Mouse (Mus musculus) heart, embryonic 16.5 days (tissue): ENCODE results near the gene Retreg1. TPM values are rescaled to one million over a fixed set of nuclear protein-coding genes. Genes with fewer than 3 reads are reported as not detected.
A peak's percentile ranks its signal among the peaks of the same experiment; 100 is the strongest.

ENCODE experiments used
- ATAC-seq: fragments of 200-750 bp; cut with Nextera tagmentation; replicated peaks from 2 replicates; pipeline ENCODE4 v1.8.0; 2017; ENCODE audit warnings: moderate number of reproducible peaks; ENCODE audit not compliant: insufficient read depth, low FRiP score; ENCODE audit errors: extremely low read depth
- H3K27ac ChIP-seq: fragments of 300-500 bp; sonication (generic); 2 replicates; pipeline ENCODE4 v1.5.1; 2014; ENCODE audit warnings: mild to moderate bottlenecking, low read length, control low read depth, moderate library complexity
- H3K27me3 ChIP-seq: fragments of 300-500 bp; sonication (generic); 2 replicates; pipeline ENCODE4 v1.6.1; 2014; ENCODE audit warnings: low read length, mixed read lengths; ENCODE audit not compliant: control insufficient read depth, insufficient read depth
- H3K36me3 ChIP-seq: fragments of 300-500 bp; sonication (generic); 2 replicates; pipeline ENCODE4 v1.6.1; 2014; ENCODE audit not compliant: control insufficient read depth, insufficient read depth
- H3K4me1 ChIP-seq: fragments of 300-500 bp; sonication (generic); 2 replicates; pipeline ENCODE4 v1.6.1; 2014; ENCODE audit warnings: low read length, mixed read lengths; ENCODE audit not compliant: control insufficient read depth, insufficient read depth
- H3K4me2 ChIP-seq: fragments of 300-500 bp; sonication (generic); 2 replicates; pipeline ENCODE4 v1.6.1; 2014; ENCODE audit warnings: low read depth, mild to moderate bottlenecking, control low read depth, low read length
- H3K4me3 ChIP-seq: fragments of 300-500 bp; sonication (generic); 2 replicates; pipeline ENCODE4 v1.5.1; 2014; ENCODE audit warnings: mild to moderate bottlenecking, control low read depth, low read length
- H3K9ac ChIP-seq: fragments of 300-500 bp; sonication (generic); 2 replicates; pipeline ENCODE4 v1.6.1; 2014; ENCODE audit warnings: low read length, control low read depth
- H3K9me3 ChIP-seq: fragments of 300-500 bp; sonication (generic); replicated peaks from 2 replicates; pipeline ENCODE4 v1.6.1; 2016; ENCODE audit warnings: low read length; ENCODE audit not compliant: control insufficient read depth
- WGBS: fragments of 180-500 bp; shearing (Covaris S2); extraction: QIAGEN DNeasy Blood & Tissue Kit; methylation state at CpG from one replicate; pipeline ENCODE4 v1.1.7; 2014; 5-methylcytosine and 5-hydroxymethylcytosine counted together
- polyA plus RNA-seq: library from polyadenylated mRNA; unstranded; fragments of >200 nt; fragmentation: Nextera tagmentation; extraction: Ambion mirVana; gene quantifications from 2 replicates; pipeline ENCODE4 v1.2.1, GENCODE M21; 2015

Gene Retreg1
- polyA plus RNA-seq, 1 experiment from 2014 or later = 97.5 TPM

DNA sequence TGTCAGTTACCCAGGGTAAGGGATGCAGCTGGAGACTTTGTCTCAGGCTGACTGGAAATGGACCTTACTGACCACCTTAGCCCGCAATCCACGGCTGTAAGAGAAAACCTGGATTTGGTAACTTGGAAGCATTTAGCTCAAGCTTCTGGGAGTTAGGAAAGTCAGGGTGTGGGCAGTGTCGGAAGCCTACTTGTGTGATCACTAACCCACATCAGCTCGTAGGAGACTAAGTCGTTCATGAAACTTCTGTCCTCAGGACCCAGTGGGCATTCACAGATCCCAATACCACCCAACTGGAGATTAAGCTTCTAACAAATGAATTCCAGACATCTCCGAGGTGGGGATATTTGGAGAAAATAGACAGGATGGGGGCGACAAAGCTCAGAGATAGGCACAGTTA, 91.4 kb downstream of the Retreg1 start:
- no peaks in the 10 kb centered on the region for H3K9me3 ChIP-seq
- WGBS = 81% methylated on average over 7 of the region's 7 CpGs
- no peak for ATAC-seq

DNA sequence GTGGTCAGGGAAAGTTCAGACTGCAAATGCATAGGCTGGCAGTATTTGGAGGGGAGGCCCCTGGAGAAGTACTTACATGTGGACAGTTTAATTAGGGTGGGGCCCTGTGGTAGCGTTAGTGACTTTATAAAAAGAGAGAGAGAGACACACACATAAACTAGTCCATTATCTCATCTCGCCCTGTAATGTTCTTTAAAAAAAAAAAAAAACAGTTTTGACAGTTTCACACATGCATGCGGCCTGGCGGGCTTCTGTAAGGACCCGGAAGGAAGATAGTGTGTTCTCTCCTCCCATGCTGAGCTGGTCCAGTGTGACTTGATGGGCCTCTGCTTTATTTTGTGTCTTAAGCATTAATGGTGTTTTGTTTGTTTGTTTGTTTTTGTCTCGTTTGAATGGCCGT, 95.5 kb downstream of the Retreg1 start:
- no peaks in the 10 kb centered on the region for H3K9me3 ChIP-seq
- H3K4me3 ChIP-seq = no peak overlapping the region
- H3K27me3 ChIP-seq = no peaks in the 10 kb centered on the region
- 88% methylated on average over 7 of the region's 7 CpGs for WGBS
- H3K9ac ChIP-seq = no peak overlapping the region
- no peak overlapping the region for H3K4me2 ChIP-seq
- no peak overlapping the region for H3K27ac ChIP-seq
- peaks cover 12% of the 10 kb centered on the region for H3K4me1 ChIP-seq
- no peak for ATAC-seq
- H3K36me3 ChIP-seq = no peaks in the 10 kb centered on the region

More for the DNA sequence above, 91.4 kb downstream of the Retreg1 start:
- Histone ChIP-seq H3K9ac (no peak overlapping the region), H3K27me3 (no peaks in the 10 kb centered on the region), H3K4me3 (no peak overlapping the region), H3K36me3 (no peaks in the 10 kb centered on the region), H3K27ac (no peak overlapping the region), H3K4me2 (no peak overlapping the region), H3K4me1 (peaks cover 35% of the 10 kb centered on the region)

DNA sequence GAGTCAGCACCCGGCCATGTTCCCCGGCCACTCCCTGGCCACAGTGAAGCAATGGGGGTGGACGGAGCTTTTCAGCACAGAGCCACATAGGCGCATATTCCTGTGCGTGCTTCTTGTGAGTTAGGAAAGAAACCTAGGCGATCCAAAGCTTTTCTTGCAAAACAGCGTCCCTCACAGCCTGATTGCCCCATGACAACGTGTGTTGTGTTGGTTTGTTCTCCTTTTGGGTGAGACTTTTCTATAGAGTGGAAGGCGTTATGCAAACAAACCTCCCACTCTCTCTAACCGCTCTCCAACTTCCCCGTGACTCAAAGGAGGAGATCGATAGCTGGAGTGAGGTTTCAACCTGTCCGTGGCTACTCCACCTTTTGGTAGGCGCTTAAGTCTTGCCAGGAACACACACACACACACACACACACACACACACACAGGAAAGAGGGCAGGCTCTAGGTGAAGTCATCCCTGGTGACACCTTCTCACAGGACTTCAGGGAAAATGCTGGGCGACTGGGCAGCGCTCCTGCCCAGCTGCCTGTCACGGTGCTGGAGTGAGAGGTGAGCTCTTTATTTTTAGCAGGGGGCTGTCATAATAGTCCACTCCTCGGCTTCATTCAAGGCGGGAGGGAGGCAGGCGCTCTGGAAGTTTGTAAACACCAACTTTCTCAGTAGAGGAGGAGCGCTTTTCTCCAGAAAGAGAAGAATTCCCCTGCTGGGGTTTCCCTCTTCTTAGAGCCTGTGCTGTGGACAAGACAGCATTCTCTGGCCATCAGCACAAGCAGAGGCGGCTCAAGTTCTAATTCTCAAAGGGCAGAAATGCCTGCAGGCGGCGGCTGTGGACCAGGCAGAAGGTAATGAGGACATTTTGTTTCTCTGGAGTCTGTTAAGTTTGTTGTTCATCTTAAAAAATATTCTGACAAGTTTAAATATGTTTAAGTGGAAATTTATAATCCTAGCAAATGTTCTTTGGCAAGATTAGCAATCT, 97.7 kb downstream of the Retreg1 start:
- peak overlapping the region; percentile 67 for H3K9ac ChIP-seq
- no peaks in the 10 kb centered on the region for H3K27me3 ChIP-seq
- peaks cover 14% of the 10 kb centered on the region; the same call in 1 of the 2 replicates for H3K4me1 ChIP-seq
- H3K4me3 ChIP-seq = peak overlapping the region; percentile 60
- peak overlapping the region; percentile 66 for H3K4me2 ChIP-seq
- peak; percentile 82 for ATAC-seq
- 19% methylated on average over 24 of the region's 24 CpGs for WGBS
- H3K36me3 ChIP-seq = no peaks in the 10 kb centered on the region
- no peaks in the 10 kb centered on the region for H3K9me3 ChIP-seq
- H3K27ac ChIP-seq = peak overlapping the region; percentile 98

DNA sequence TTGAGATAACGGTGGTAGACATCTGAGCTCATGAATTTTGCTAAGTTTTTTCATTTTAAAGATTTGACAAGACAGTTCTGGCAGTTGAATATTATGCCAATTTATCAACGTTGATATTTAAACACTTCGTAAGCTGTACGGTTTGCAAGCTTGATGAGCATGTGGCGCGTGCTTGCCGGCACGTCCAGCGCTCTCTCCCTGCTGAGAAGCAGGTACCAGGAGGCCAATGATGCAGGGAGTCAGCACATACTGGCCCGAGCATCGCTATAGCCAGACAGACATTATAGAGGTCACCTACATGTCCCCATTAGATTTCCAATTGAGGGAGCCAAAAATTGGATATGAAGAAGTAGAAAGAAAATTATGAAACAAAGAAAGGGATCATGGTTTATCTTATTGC, 98.5 kb downstream of the Retreg1 start:
- no peaks in the 10 kb centered on the region for H3K27me3 ChIP-seq
- peak overlapping the region; percentile 98 for H3K27ac ChIP-seq
- peak overlapping the region; percentile 63 for H3K4me2 ChIP-seq
- H3K4me3 ChIP-seq = peak overlapping the region; percentile 60
- peaks cover 14% of the 10 kb centered on the region for H3K4me1 ChIP-seq
- H3K36me3 ChIP-seq = no peaks in the 10 kb centered on the region
- WGBS = 52% methylated on average over 11 of the region's 11 CpGs
- no peaks in the 10 kb centered on the region for H3K9me3 ChIP-seq
- ATAC-seq = no peak; the same call in 1 of the 2 replicates
- H3K9ac ChIP-seq = peak overlapping the region; percentile 67

DNA sequence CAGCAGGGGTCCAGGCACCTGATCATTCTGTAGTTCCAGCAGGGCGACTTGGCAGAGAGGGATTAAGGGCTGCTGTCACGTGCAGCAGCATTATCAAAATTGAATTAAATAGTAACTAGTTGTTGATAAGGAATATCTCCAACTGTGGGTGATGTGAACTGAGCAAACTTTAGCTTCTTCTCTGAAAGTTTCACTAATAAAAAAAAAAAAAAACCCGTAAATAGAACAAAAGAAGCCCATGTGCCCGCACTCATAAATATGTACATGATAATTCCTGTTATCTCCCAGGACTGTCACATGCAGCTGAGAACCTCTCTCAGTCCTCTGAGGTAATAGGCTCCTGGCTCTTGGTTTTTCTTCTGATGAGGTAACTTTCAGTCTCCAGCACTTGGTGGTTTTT, 99.4 kb downstream of the Retreg1 start:
- Histone ChIP-seq H3K4me2 (peak overlapping the region; percentile 63), H3K9ac (peak overlapping the region; percentile 67), H3K4me3 (peak overlapping the region; percentile 60), H3K36me3 (no peaks in the 10 kb centered on the region), H3K9me3 (no peaks in the 10 kb centered on the region), H3K27ac (peak overlapping the region; percentile 98), H3K27me3 (no peaks in the 10 kb centered on the region), H3K4me1 (peaks cover 16% of the 10 kb centered on the region)
- 43% methylated on average over 4 of the region's 4 CpGs for WGBS
- ATAC-seq = no peak

DNA sequence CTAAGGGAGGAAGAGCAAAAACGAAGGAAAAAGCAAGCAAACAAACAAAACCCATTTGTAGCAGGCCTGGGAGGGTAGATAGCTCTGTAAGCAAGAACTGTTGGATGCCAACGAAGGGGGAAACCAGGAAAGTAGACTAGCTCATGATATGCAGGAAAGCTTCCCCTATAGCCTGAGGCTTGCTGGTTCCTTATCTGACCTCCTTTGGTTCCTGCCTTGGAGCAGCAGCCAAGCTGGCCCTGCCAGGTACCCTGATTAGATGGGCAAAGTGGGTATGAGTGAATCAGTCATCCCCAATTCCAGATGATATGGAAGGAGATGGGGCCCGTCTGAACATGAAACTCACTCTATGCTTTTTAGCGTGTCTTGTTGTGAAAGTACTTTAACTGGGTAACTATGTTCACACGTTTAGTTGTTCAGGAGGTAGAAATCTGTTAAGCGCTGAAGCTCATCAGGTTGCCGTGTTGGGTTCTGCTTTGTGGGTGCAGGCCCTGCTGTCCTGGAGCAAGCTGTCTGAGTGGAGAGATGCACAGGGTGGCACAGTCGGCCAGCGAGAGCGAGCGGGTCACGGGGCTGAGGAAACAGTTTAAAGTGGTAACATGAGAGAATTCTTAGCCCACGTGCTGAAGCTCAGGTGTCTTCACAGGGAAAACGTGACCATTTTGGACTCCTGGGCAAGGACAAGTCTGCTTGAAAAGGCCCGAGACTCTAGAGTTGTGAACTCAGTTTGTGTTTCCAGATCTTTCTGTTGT, 100.6 kb downstream of the Retreg1 start:
- 0 out of 2 replicates have a peak, but pooled peaks cover under 1% of the 10 kb centered on the region for H3K9me3 ChIP-seq
- H3K4me2 ChIP-seq = peak overlapping the region; percentile 63
- 61% methylated on average over 15 of the region's 15 CpGs for WGBS
- peak overlapping the region; percentile 60 for H3K4me3 ChIP-seq
- no peak for ATAC-seq
- H3K27me3 ChIP-seq = no peaks in the 10 kb centered on the region
- H3K4me1 ChIP-seq = peaks cover 18% of the 10 kb centered on the region
- peaks cover 3% of the 10 kb centered on the region; the same call in 1 of the 2 replicates for H3K36me3 ChIP-seq
- H3K27ac ChIP-seq = peak overlapping the region; percentile 98
- H3K9ac ChIP-seq = peak overlapping the region; percentile 67

DNA sequence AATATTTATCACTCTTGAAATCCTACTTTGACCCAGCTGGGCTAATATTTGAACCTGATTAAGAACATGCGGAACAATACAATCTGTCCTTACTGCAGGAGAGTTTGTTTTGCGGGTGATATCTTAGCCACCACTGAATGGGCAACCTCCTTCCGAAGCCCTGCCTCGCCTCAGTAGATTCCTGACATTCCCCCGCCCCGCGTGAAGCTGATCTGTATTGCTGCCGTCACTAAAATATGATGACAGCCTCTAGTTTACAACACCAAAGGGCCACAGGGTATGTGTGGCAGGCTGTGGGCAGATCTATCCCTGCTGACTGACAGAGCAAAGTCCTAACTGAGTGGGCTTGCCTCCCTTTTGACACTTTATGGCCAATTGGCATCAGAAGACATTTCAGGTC, 102.2 kb downstream of the Retreg1 start:
- no peaks in the 10 kb centered on the region for H3K27me3 ChIP-seq
- WGBS = 36% methylated on average over 8 of the region's 8 CpGs
- peak overlapping the region; percentile 63 for H3K4me2 ChIP-seq
- H3K36me3 ChIP-seq = peaks cover 4% of the 10 kb centered on the region; the same call in 1 of the 2 replicates
- H3K9ac ChIP-seq = peak overlapping the region; percentile 11
- ATAC-seq = peak; percentile 66
- no peak overlapping the region for H3K4me3 ChIP-seq
- 0 out of 2 replicates have a peak, but pooled peaks cover 2% of the 10 kb centered on the region for H3K9me3 ChIP-seq
- H3K4me1 ChIP-seq = peaks cover 23% of the 10 kb centered on the region
- peak overlapping the region; percentile 83 for H3K27ac ChIP-seq

DNA sequence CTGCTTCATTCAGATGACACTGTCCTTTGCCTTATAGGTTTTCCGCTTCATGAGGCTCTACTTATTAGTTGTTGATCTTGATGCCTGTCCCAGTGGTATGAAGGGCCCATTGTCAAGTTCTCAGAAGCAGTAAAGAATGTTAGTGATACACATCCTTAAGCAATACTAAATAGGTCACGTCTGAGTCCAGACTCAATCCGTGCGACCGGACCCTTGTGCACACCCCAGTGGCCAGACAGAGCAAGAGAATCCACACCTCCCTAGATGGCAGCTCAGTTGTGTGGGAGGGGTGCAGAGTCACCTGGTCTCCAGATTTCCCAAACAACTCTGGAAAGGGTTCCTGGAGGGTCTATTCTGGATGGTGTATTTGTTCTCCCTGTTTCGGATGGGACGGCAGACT, 103.5 kb downstream of the Retreg1 start:
- no peak overlapping the region for H3K4me3 ChIP-seq
- H3K4me1 ChIP-seq = peaks cover 29% of the 10 kb centered on the region
- H3K4me2 ChIP-seq = no peak overlapping the region
- H3K27ac ChIP-seq = no peak overlapping the region
- 0 out of 2 replicates have a peak, but pooled peaks cover 2% of the 10 kb centered on the region for H3K9me3 ChIP-seq
- H3K9ac ChIP-seq = no peak overlapping the region
- H3K36me3 ChIP-seq = peaks cover 4% of the 10 kb centered on the region; the same call in 1 of the 2 replicates
- no peak for ATAC-seq
- 85% methylated on average over 7 of the region's 7 CpGs for WGBS
- H3K27me3 ChIP-seq = no peaks in the 10 kb centered on the region
